Mouse (Mus musculus): ENCODE data around the gene Akap1.
A peak's percentile ranks its signal among the peaks of the same experiment; 100 is the strongest.
"Not testable (repeated sequence)": the region's sequence is repeated elsewhere in the genome, so short reads cannot be mapped to it uniquely, and the experiment has no call there.

The Akap1 gene

DNA sequence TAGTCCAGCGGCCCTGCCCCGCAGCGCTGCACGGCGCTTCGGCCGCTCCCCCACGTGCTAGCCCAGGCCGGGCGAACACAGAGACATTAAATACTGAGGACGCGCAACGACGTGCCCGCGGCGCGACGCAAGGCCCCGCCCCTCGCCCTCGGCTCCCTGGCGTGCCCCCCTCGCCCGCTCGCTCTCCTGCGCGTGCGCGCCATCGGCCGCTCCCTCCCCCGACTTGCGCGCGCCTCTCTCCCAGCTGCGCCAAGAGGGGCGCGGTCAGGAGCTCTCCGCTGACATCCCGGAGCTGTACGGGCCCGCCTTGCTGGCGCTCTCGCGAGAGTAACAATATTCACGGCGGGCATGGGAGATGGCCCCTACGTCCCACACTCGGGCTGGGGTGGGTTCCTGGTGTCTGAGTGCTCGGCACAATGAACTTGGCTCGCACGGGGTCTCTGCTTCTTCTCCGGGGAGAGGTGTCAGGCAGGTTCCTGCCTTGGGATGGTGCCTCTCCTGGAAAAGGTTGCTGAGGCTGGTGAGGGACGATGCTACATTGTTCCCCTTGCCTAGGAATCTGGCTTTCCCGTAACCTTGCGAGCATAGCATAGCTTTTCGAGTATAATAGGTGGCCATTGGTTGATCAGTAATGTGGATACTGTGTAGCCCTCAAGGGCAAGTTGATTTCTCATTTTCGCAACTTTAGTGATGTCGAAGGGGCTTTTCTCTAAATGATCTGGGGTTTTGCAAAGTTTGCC lies at the start of gene Akap1:
Gene Akap1, minus strand, starts transcription at position 129 of the 740 bp plus-strand sequence.
- peak; percentile 97 for DNase-seq (ENCODE audit: low read depth, low spot score)

- no peak for DNase-seq (ENCODE audit: low read depth, low spot score)
These were observed 45.1 kb upstream of the Akap1 start for GRCm38 (mm10) chr11:88909388-88910036.

- DNase-seq (ENCODE audit: low read depth, low spot score) = peak; percentile 40
These were observed 44.3 kb upstream of the Akap1 start for GRCm38 (mm10) chr11:88908557-88909211.

DNA sequence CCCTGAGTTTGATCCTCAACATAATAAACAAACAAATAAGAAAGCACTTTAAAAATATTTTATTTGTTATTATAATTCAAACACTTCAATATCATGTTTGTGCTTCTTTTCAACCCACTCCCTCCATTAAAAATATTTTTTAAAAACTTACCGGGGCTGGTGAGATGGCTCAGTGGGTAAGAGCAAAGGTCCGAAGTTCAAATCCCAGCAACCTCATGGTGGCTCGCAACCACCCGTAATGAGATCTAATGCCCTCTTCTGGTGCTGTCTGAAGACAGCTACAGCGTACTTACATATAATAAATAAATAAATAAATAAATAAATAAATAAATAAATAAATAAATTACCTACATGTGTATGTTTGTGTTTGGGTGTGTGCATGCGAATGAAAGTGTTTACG lies 43.5 kb upstream of the Akap1 start:
- DNase-seq (ENCODE audit: low read depth, low spot score) = no peak

DNA sequence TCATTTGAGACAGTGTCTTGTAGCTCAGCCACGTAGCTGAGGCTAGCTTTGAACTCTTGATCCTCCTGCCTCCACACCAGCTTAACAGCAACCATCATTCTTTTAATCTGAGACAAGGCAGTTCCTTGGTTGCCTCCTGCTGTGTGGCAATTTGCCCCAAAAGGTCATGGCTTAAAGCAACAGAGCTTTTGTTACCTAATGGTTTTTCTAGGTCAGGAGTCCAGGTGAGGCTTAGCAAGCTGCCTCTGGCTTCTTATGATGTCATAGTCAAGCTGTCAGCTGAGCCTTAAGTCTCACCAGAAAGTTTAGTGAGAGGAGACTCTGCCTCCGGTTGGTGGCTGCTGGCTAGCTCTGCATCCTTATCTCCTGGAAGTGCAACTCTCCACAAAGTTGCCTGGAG lies 41.2 kb upstream of the Akap1 start:
- peak; percentile 8 for DNase-seq (ENCODE audit: low read depth, low spot score)

DNA sequence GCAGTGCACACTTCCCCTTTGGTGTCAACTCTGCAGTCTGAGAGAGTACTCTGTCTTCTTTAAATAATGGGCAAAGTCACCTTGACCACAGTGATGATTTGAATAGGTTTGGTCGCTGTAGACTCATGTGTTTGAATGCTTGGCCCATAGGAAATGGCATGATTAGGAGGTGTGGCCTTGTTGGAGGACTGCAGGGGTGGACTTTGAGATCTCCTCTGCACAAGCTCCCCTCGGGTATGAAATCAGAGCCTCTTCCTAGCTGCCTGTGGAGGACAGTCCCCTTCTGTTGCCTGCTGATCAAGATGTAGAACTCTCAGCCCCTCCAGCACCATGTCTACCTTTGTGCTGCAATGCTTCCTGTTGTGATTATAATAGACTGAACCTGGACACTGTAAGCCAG lies 39.7 kb upstream of the Akap1 start:
- no peak for DNase-seq (ENCODE audit: low read depth, low spot score)

GRCm38 (mm10) chr11:88902762-88903161 lies 38.4 kb upstream of the Akap1 start:
- DNase-seq (ENCODE audit: low read depth, low spot score) = no peak

DNA sequence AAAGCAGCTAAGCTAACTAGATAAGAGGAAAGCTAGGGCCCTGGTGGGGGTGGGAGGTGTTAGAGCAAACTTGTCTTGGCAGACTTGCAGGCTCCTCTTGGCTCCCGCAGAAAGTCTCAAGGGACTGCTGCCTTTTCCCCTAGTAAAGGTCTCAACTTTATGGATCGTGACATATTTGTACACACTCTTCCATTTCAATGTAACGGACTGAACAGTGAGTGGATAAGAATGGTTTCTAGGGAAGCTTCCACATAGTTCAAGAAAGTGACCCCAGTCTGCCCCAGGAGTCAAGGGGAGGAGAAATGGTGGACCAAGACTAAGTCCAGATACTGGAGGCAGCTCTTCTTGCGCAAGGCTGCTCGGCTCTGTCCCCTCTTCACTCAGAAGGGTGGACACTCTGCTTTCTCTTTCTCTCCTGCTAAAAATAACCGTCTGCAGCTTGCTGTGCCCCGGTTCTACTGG lies 37.0 kb upstream of the Akap1 start:
- DNase-seq (ENCODE audit: low read depth, low spot score) = no peak

GRCm38 (mm10) chr11:88899561-88899960 lies 35.2 kb upstream of the Akap1 start:
- DNase-seq (ENCODE audit: low read depth, low spot score) = no peak

DNA sequence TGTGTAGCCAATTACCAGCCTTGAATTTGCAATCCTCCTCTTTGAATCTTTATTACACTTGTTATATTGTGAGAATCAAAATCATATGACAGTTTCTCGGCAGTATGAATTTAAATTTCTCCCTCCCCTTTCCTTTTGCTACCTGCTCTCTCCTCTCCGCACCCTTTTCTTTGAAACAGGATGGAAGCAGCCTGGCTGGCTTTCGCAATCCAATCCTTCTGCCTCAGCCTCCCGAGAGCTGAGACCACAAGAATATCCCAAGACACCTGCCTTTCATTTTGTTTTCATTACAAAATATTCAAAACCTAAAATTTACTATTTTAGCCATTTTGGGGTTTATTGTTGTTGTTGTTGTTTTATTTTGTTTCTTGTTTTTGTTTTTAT lies 34.0 kb upstream of the Akap1 start:
- no peak for DNase-seq (ENCODE audit: low read depth, low spot score)

- DNase-seq (ENCODE audit: low read depth, low spot score) = no peak
These were observed 33.4 kb upstream of the Akap1 start for GRCm38 (mm10) chr11:88897624-88898379.

GRCm38 (mm10) chr11:88895800-88896232 lies 31.4 kb upstream of the Akap1 start:
- not testable (repeated sequence) for DNase-seq (ENCODE audit: low read depth, low spot score)

DNA sequence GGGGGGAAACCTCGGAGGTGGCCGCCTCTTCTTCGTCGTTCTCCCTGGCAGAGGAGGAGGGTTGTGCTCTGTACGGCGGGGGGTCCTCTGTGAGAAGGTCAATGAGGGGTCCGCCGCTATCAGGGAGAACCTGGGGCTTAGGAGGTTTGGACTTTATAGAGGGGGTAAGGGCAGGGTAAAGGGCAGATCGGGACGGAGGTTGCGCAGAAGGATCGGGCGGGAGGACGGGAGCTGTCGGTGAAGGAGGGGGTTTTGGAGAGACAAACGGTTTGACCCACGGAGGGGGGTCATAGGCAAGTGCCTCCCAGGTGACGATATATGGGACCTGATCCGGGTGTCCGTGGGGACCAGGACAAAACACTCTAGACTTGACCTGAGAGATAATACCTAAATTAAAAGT lies 30.8 kb upstream of the Akap1 start:
- DNase-seq (ENCODE audit: low read depth, low spot score) = not testable (repeated sequence)

- DNase-seq (ENCODE audit: low read depth, low spot score) = not testable (repeated sequence)
These were observed 29.9 kb upstream of the Akap1 start for GRCm38 (mm10) chr11:88894279-88894678.

DNA sequence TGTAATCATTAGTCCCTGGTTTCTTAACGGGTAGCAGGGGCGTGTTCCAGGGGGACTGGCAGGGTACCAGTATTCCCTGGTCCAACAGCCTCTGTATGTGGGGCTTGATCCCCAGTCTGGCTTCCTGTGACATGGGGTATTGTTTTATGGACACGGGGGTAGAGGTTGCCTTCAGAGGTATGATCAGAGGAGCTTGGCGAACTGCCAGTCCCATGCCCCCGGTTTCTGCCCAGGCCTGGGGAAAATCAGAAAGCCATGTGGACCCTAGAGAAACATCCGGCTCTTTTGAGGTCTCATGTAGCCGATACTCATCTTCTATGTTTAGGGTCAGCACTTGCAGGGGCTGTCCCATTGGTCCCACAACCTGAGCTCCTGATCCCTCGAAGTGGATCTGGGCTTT lies 29.1 kb upstream of the Akap1 start:
- DNase-seq (ENCODE audit: low read depth, low spot score) = not testable (repeated sequence)

- DNase-seq (ENCODE audit: low read depth, low spot score) = not testable (repeated sequence)
These were observed 28.4 kb upstream of the Akap1 start for GRCm38 (mm10) chr11:88892789-88893188.

GRCm38 (mm10) chr11:88891921-88892561 lies 27.7 kb upstream of the Akap1 start:
- DNase-seq (ENCODE audit: low read depth, low spot score) = not testable (repeated sequence)

GRCm38 (mm10) chr11:88891446-88891845 lies 27.1 kb upstream of the Akap1 start:
- not testable (repeated sequence) for DNase-seq (ENCODE audit: low read depth, low spot score)

DNA sequence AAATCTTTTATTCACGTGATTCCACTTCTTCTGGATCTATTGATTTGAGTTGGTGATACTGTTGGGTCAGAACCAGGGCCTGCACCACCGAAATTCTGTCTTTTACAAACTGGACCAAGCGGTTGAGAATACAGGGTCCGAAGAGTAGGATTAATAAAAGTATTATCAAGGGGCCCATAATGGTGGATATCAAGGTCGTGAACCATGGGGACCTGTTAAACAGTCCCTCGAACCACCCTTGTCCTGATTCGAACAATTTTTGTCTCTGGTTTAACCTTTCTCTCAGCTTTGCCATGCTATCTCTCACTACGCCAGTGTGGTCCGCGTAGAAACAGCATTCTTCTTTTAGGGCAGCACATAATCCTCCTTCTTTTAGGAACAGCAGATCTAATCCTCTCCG lies 26.5 kb upstream of the Akap1 start:
- not testable (repeated sequence) for DNase-seq (ENCODE audit: low read depth, low spot score)

- no peak for DNase-seq (ENCODE audit: low read depth, low spot score)
These were observed 24.6 kb upstream of the Akap1 start for GRCm38 (mm10) chr11:88888996-88889395.

DNA sequence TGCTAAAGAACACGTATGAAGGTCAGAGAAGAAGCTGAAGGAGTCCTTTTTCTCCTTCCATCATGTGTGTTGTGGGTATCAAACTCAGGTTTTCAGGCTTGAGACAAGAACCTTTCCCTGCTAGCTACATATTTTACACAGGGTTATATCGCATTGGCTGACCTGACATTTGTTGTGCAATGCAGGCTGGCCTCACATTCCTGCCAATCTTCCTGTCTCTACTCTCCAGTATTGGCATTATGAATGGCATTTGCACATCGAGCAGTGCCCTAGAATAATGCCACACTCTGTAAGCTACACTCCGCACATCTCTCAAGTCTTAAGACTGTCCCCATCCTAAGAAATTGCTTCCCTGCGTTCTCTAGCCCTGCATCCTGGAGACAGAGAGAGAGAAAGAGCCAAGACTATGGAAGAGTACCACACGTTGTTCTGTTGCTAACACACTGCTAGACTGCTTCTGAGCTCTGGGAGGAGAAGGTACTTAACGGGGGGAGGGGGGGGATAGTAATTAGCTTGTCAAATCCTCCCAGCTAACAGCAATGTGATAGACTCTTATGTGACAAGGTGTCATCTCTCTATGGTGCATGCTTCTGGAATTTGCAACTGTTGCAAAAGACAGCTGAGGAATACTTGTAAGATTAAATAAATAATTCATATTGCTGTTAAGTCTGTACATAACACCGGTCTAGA lies 20.1 kb upstream of the Akap1 start:
- DNase-seq (ENCODE audit: low read depth, low spot score) = peak; percentile 54
